Mouse (Mus musculus) embryonic fibroblast, embryonic 13.5 days (primary cell): ENCODE measurements at regions not wholly inside any gene's neighbourhood (a gene's known extent, or its start where the extent isn't known, plus 50 kb on each side); places are given as distances from the start of the nearest gene placed in this dataset.

Experiments used
- CTCF ChIP-seq: IDR thresholded peaks from 2 replicates; pipeline ENCODE4 v1.5.1; 2011; ENCODE audit warnings: mild to moderate bottlenecking, control low read depth, low read length, moderate library complexity, borderline replicate concordance; ENCODE audit not compliant: insufficient read depth
- POLR2A ChIP-seq: IDR thresholded peaks from 2 replicates; pipeline ENCODE4 v1.6.1; 2011; ENCODE audit warnings: low read depth, mild to moderate bottlenecking, control low read depth, low read length, moderate library complexity

DNA sequence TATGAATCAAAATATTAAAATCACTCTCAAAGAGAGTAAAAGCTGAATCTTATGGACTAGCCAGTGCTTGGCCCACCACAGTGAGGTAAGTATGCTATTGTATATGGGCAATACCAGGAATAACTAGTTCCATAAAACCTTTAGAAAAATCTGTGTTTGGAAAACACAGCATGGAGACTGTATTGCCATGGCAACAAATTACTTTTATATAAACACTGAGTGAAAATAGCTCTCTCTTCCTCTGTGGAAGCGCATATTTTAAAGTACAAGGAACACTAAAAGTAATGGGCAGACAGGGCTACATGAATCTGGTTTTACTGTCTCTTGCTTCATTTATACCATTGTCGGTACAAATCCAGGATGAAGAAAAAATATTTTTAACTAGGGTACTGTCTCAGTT, 199.5 kb downstream of the Tm4sf1 start:
- TF ChIP-seq POLR2A = no peak
- no peak for TF ChIP-seq CTCF
